Mouse (Mus musculus) hindbrain, embryonic 13.5 days (tissue): ENCODE measurements at regions not wholly inside any gene's neighbourhood (a gene's known extent, or its start where the extent isn't known, plus 50 kb on each side); places are given as distances from the start of the nearest gene placed in this dataset.
A peak's percentile ranks its signal among the peaks of the same experiment; 100 is the strongest.
"Not testable (repeated sequence)": the region's sequence is repeated elsewhere in the genome, so short reads cannot be mapped to it uniquely, and the experiment has no call there.

Experiments used
- ATAC-seq: fragments of 200-750 bp; cut with Nextera tagmentation; 2 replicates; pipeline ENCODE4 v1.8.0; 2017; ENCODE audit warnings: moderate TSS enrichment; ENCODE audit not compliant: low FRiP score
- H3K27ac ChIP-seq: fragments of 300-500 bp; sonication (generic); 2 replicates; pipeline ENCODE4 v1.5.1; 2015; ENCODE audit warnings: inconsistent platforms, mild to moderate bottlenecking, moderate library complexity
- H3K27me3 ChIP-seq: fragments of 300-500 bp; sonication (generic); 2 replicates; pipeline ENCODE4 v1.6.1; 2015; ENCODE audit warnings: mild to moderate bottlenecking, inconsistent platforms
- H3K36me3 ChIP-seq: fragments of 300-500 bp; sonication (generic); 2 replicates; pipeline ENCODE4 v1.6.1; 2015; ENCODE audit warnings: mild to moderate bottlenecking, inconsistent platforms
- H3K4me1 ChIP-seq: fragments of 300-500 bp; sonication (generic); replicated peaks from 2 replicates; pipeline ENCODE4 v1.6.1; 2015; ENCODE audit warnings: inconsistent platforms
- H3K4me2 ChIP-seq: fragments of 300-500 bp; sonication (generic); 2 replicates; pipeline ENCODE4 v1.6.1; 2015; ENCODE audit warnings: inconsistent platforms, mild to moderate bottlenecking, moderate library complexity
- H3K4me3 ChIP-seq: fragments of 300-500 bp; sonication (generic); 2 replicates; pipeline ENCODE4 v1.5.1; 2015; ENCODE audit warnings: mild to moderate bottlenecking, inconsistent platforms
- H3K9ac ChIP-seq: fragments of 300-500 bp; sonication (generic); 2 replicates; pipeline ENCODE4 v1.6.1; 2015; ENCODE audit warnings: mild to moderate bottlenecking, inconsistent platforms
- H3K9me3 ChIP-seq: fragments of 300-500 bp; sonication (generic); 2 replicates; pipeline ENCODE4 v1.6.1; 2016; ENCODE audit warnings: inconsistent platforms
- WGBS: fragments of 180-500 bp; shearing (Covaris S2); methylation state at CpG from one replicate; pipeline ENCODE4 v1.1.7; 2015; 5-methylcytosine and 5-hydroxymethylcytosine counted together

GRCm38 (mm10) chr1:150160314-150160713 is 60.5 kb downstream of the Ptgs2 start:
- 84% methylated on average over 2 of the region's 2 CpGs for WGBS
- Histone ChIP-seq H3K9me3 (no peaks in the 10 kb centered on the region), H3K27me3 (no peaks in the 10 kb centered on the region), H3K27ac (no peak overlapping the region), H3K36me3 (no peaks in the 10 kb centered on the region), H3K9ac (no peak overlapping the region), H3K4me2 (no peak overlapping the region), H3K4me3 (no peak overlapping the region), H3K4me1 (no peaks in the 10 kb centered on the region)
- no peak for ATAC-seq

DNA sequence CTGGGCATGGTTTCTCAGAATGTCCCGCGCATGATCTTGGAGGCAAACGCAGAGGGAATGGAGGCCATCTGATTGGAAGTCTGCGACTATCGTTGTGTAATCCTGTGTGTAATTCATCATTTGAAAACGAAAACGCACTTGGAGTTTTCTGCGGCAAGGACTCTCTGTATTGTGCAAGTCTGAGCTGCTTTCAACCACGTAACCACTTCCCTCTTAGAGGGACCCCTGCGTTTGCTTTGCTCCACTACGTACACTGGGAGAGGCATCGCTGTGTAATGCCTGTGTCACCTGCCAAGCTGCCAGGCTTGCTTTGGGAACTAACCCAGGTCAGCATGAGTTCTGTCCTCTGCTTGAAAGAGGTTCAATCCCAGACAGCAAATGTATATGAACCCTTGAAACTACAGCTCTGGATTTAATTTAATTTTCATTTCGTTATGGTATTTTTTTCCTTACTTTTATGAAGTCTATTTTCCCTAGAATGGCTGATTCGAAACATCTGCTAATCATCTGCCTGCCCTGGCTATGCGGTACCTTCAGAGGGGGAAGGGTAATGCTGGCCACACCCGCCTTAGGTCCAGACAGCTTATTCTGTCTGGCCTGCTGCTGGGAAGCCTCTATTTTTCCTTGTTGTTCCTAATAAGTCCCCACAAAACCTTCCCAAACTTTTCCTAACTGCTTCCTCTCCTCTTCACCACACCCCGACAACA is 65.2 kb downstream of the Ptgs2 start:
- Histone ChIP-seq H3K4me1 (no peaks in the 10 kb centered on the region), H3K9me3 (no peaks in the 10 kb centered on the region), H3K27ac (no peak overlapping the region), H3K4me2 (peak overlapping the region; percentile 25; the same call in 1 of the 2 replicates), H3K9ac (no peak overlapping the region), H3K36me3 (no peaks in the 10 kb centered on the region), H3K4me3 (no peak overlapping the region), H3K27me3 (no peaks in the 10 kb centered on the region)
- 71% methylated on average over 17 of the region's 17 CpGs for WGBS
- no peak for ATAC-seq

GRCm38 (mm10) chr1:150165597-150165973 is 65.8 kb downstream of the Ptgs2 start:
- 86% methylated on average over 7 of the region's 7 CpGs for WGBS
- no peak overlapping the region for H3K9ac ChIP-seq
- no peaks in the 10 kb centered on the region for H3K27me3 ChIP-seq
- no peak overlapping the region for H3K27ac ChIP-seq
- no peak overlapping the region for H3K4me3 ChIP-seq
- H3K9me3 ChIP-seq = no peaks in the 10 kb centered on the region
- H3K36me3 ChIP-seq = no peaks in the 10 kb centered on the region
- no peak overlapping the region for H3K4me2 ChIP-seq
- ATAC-seq = no peak
- no peaks in the 10 kb centered on the region for H3K4me1 ChIP-seq

GRCm38 (mm10) chr1:150167172-150167571 is 67.3 kb downstream of the Ptgs2 start:
- Histone ChIP-seq H3K4me3 (no peak overlapping the region), H3K9me3 (no peaks in the 10 kb centered on the region), H3K27me3 (no peaks in the 10 kb centered on the region), H3K9ac (no peak overlapping the region), H3K36me3 (no peaks in the 10 kb centered on the region), H3K27ac (no peak overlapping the region), H3K4me2 (no peak overlapping the region), H3K4me1 (no peaks in the 10 kb centered on the region)
- no peak for ATAC-seq

- no peak for ATAC-seq
- no peak overlapping the region for H3K4me3 ChIP-seq
- WGBS = 87% methylated on average over 3 of the region's 3 CpGs
- no peak overlapping the region for H3K4me2 ChIP-seq
- H3K27ac ChIP-seq = no peak overlapping the region
- H3K4me1 ChIP-seq = no peaks in the 10 kb centered on the region
- H3K9ac ChIP-seq = no peak overlapping the region
- no peaks in the 10 kb centered on the region for H3K9me3 ChIP-seq
- no peaks in the 10 kb centered on the region for H3K27me3 ChIP-seq
- no peaks in the 10 kb centered on the region for H3K36me3 ChIP-seq
Observed at GRCm38 (mm10) chr1:150174204-150174603, 74.4 kb downstream of the Ptgs2 start.

GRCm38 (mm10) chr1:150177029-150177740 is 77.4 kb downstream of the Ptgs2 start:
- Histone ChIP-seq H3K9ac (no peak overlapping the region), H3K27ac (no peak overlapping the region), H3K27me3 (no peaks in the 10 kb centered on the region), H3K4me1 (no peaks in the 10 kb centered on the region), H3K4me2 (no peak overlapping the region), H3K4me3 (no peak overlapping the region), H3K9me3 (no peaks in the 10 kb centered on the region), H3K36me3 (no peaks in the 10 kb centered on the region)
- WGBS = 100% methylated on average over 1 of the region's 1 CpGs
- ATAC-seq = no peak

DNA sequence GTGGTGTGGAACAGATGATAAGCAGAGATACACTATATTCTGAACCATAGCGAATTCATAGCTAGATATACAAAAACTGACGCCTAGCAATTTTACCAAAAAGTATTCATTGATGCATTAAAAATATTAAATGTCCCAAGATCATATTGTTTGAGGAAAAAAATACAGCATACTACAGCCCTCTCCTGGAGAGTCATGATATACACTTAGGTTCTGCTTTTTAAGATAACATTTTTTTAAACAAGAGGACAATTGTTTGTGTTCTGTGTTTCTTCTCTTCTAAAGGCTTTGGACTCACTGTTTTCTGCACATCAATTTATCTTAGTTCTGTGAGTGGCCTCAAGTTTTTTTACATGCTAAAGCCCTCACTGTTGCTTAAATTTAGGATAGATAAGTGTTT is 102.2 kb downstream of the Ptgs2 start:
- Histone ChIP-seq H3K27ac (no peak overlapping the region), H3K4me2 (no peak overlapping the region), H3K9ac (no peak overlapping the region), H3K9me3 (no peaks in the 10 kb centered on the region), H3K36me3 (no peaks in the 10 kb centered on the region), H3K4me1 (no peaks in the 10 kb centered on the region), H3K4me3 (no peak overlapping the region), H3K27me3 (no peaks in the 10 kb centered on the region)
- no peak for ATAC-seq
- WGBS = 83% methylated on average over 2 of the region's 2 CpGs

DNA sequence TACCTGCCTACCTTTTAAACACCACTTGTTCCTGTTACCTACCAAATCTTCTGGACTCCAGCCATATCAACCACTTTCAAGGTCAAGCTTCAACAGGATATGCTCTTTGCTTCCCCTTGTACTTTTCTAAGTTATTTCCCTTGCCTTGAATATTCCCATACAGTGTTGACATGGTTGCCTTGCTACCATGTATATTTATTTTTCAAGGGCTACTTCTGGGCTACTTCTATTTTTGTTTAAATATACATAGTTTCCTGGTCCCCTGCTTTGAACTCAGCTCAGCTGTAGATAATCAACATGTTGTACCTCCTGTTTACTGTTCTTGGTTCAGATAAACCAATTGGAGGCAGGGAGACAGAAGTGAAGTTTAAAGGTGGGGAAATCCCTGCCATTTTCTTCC is 106.8 kb upstream of the Pdc start:
- Histone ChIP-seq H3K4me2 (no peak overlapping the region), H3K27ac (no peak overlapping the region), H3K27me3 (no peaks in the 10 kb centered on the region), H3K9ac (no peak overlapping the region), H3K9me3 (no peaks in the 10 kb centered on the region), H3K4me1 (no peaks in the 10 kb centered on the region), H3K36me3 (no peaks in the 10 kb centered on the region), H3K4me3 (no peak overlapping the region)
- ATAC-seq = no peak

DNA sequence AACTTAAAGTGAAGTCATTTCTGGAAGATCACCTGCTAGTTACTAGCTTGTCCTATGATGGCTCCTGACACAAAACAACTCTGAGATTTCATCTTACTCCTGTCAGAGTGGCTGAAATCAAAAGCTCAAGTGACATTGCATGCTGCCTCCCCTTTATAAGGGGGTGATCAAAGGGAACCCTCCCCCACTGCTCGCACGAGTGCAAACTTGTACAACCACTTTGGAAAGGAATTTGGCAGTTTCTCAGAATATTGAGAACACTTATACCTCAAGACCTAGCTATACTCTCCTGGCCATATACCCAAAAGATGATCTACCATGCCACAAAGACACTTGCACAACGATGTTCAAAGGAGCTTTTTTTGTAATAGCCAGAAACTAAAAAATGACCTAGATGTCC is 102.5 kb upstream of the Pdc start:
- Histone ChIP-seq H3K27me3 (no peaks in the 10 kb centered on the region), H3K9ac (no peak overlapping the region), H3K4me1 (no peaks in the 10 kb centered on the region), H3K9me3 (no peaks in the 10 kb centered on the region), H3K27ac (no peak overlapping the region), H3K4me3 (no peak overlapping the region), H3K36me3 (no peaks in the 10 kb centered on the region), H3K4me2 (no peak overlapping the region)
- WGBS = 93% methylated on average over 3 of the region's 3 CpGs
- no peak for ATAC-seq

GRCm38 (mm10) chr1:150218802-150219201 is 100.4 kb upstream of the Pdc start:
- Histone ChIP-seq H3K4me1 (no peaks in the 10 kb centered on the region), H3K4me2 (no peak overlapping the region), H3K36me3 (no peaks in the 10 kb centered on the region), H3K27ac (no peak overlapping the region), H3K4me3 (no peak overlapping the region), H3K9me3 (no peaks in the 10 kb centered on the region), H3K9ac (no peak overlapping the region), H3K27me3 (no peaks in the 10 kb centered on the region)
- no peak for ATAC-seq
- WGBS = 84% methylated on average over 2 of the region's 2 CpGs

DNA sequence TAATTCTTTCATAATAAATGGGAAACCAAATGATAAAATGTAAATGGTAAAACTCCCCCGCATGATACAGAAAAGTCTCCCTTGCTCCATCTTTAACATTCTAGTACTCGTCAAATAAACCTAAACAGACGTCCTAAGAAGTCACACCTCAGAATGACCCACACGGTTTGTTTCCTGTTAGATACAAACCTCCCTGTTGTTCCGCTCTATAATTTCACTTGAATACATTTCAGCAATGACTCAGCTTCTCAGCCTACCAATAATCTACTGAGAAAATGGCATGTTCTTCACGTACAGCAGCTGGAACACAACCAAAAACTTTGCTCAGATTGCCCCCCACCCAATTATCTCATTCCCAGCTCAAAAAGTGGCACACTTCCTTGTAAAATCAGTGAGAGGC is 93.7 kb upstream of the Pdc start:
- Histone ChIP-seq H3K27ac (no peak overlapping the region), H3K27me3 (no peaks in the 10 kb centered on the region), H3K4me2 (no peak overlapping the region), H3K4me1 (no peaks in the 10 kb centered on the region), H3K9ac (no peak overlapping the region), H3K4me3 (no peak overlapping the region), H3K9me3 (no peaks in the 10 kb centered on the region), H3K36me3 (no peaks in the 10 kb centered on the region)
- ATAC-seq = no peak
- WGBS = 86% methylated on average over 6 of the region's 6 CpGs

DNA sequence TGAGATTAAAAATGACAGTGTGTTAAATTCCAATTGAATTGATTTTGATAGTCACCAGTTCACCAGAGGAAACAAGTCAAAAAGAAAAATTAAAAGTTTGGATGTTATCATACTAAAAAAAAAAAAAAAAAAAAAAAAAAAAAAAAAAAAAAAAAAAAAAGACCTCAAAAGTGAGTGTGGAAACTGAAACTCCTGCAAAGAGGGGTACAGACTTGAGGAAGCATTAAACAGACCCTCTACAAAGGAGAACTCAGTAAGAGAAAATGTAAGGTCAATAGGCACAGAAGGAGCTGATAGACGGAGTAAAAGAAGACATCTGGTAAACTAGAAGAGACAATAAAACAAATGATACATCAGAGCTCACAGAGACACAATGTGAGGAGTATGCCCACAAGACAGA is 79.7 kb upstream of the Pdc start:
- WGBS = 93% methylated on average over 1 of the region's 1 CpGs
- H3K4me1 ChIP-seq, H3K4me3 ChIP-seq, H3K9me3 ChIP-seq, ATAC-seq, H3K27ac ChIP-seq, H3K36me3 ChIP-seq, H3K27me3 ChIP-seq, H3K9ac ChIP-seq, H3K4me2 ChIP-seq: not testable (repeated sequence)

GRCm38 (mm10) chr1:150240110-150240509 is 79.1 kb upstream of the Pdc start:
- no peaks in the 10 kb centered on the region for H3K36me3 ChIP-seq
- no peak for ATAC-seq
- WGBS = 89% methylated on average over 3 of the region's 3 CpGs

More at GRCm38 (mm10) chr1:150240110-150240509, 79.1 kb upstream of the Pdc start:
- Histone ChIP-seq H3K9ac (no peak overlapping the region), H3K4me2 (no peak overlapping the region), H3K4me3 (no peak overlapping the region), H3K9me3 (no peaks in the 10 kb centered on the region), H3K27ac (no peak overlapping the region), H3K4me1 (no peaks in the 10 kb centered on the region), H3K27me3 (no peaks in the 10 kb centered on the region)
